Mouse (Mus musculus) layer of hippocampus, postnatal 10 days (tissue): ENCODE results near the gene Cadm3. TPM values are rescaled to one million over a fixed set of nuclear protein-coding genes. Genes with fewer than 3 reads are reported as not detected.

ENCODE experiments used
- DNase-seq, 2 experiments: peaks; one replicate each; pipeline ENCODE4 v3.0.0; 2021; ENCODE audit warnings: low spot score in 2 of 2
- long read RNA-seq: library from polyadenylated mRNA; stranded (forward); transcript quantifications from one replicate; pipeline ENCODE4 v2.0.0, GENCODE M21; 2023
- total RNA-seq, 2 experiments: library from RNA; stranded (reverse); gene quantifications; 2 replicates each; pipeline ENCODE4 v1.2.3; 2021

Gene Cadm3
- 100 to 1,000 TPM; 324 to 348 TPM for total RNA-seq
- long read RNA-seq, partial matches to known transcripts = 0 of 16 reads
- long read RNA-seq, other reads (novel, unspliced or antisense) = 16 of 16 reads

DNA sequence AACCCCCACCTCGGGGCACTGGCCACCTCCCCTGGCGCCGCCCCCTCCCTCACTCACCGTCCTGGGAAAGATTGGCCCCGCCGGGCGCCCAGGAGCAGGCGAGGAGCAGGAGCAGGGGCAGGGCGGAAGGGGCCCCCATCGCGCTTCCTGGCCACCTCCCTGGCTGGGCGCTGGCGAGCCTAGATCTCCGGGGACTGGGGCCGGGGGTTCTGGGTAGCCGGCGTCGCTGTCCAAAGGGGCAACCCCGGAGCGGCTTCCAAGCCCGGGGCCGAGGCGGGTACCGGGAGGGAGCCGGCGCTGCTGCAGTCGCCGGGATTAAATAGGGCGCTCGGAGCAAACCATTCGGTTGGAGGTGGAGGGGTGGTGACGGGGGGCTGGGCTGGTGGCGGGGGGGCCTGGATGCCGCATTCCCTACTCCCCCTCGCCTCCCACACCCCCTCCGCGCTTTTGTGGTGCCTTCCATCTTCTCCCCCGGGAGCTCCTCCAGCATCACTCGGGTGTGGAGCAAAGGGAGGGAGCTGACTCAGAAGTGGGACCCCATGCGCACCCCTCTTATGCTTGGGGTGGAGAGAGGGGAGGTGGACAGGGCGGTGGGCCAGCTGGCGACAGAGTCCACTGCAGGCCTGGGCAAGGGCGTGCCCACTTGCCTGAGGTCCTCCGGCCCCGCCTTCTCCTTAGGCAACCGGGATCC lies at the start of gene Cadm3:
Cadm3 (minus strand) TSS at position 340 of the 691 bp plus-strand sequence.
- peak; percentile 85 to 87 for DNase-seq

DNA sequence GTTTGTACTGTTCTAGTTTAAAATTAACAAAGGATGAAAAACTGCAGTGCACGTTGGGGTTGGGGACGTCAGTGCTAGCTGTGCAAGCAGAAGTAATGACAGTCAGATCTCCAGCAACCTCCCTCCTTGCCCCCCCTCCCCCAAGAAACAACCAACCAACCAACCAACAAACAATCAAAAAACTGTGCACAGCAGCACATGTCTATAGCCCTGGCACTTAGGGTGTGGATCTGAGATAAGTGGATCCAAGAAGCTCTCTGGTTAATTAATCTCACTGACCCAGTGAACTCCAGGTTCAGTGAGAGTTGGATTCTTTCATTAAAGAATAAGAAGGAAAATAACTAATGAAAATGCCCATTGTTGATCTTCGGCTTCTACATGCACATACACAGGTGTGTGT lies 47.1 kb upstream of the Cadm3 start:
- DNase-seq = no peak

DNA sequence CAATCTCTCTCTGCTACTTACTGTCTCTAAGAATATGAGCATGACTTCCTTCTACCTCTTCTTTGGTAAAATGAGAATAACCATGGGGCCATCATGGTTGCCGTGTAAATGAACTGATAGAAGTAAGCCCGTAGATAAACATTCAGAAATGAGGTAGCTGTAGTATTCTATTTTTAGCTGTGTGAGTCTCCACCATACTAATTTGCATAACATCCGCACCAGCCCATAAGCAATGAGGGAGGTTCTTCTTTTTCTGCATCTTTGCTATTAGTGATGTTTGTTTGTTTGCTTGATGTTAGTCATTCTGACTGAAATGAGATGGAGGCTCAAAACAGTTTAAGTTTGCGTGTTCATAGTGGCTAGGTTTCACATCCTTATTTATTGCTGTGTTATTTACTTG lies 44.4 kb upstream of the Cadm3 start:
- DNase-seq = no peak

DNA sequence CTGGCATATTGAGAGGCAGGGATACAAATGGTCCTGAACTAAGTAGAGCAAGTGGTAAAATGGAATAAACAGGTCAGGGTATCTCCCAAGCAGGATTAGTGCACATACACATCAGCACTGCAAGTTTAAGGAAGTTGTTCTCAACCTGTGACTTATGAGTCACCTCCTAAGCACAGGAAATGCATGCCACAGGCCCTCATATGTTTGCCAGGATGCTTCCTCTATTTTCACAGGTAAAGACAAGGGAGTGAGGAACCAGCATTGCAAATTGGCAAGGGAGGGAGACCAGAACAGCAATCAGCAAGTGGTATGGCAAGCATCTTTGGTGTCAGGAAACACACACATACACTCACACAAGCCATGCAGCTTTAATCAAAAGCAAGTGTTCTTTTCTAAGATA lies 41.6 kb upstream of the Cadm3 start:
- no peak for DNase-seq

DNA sequence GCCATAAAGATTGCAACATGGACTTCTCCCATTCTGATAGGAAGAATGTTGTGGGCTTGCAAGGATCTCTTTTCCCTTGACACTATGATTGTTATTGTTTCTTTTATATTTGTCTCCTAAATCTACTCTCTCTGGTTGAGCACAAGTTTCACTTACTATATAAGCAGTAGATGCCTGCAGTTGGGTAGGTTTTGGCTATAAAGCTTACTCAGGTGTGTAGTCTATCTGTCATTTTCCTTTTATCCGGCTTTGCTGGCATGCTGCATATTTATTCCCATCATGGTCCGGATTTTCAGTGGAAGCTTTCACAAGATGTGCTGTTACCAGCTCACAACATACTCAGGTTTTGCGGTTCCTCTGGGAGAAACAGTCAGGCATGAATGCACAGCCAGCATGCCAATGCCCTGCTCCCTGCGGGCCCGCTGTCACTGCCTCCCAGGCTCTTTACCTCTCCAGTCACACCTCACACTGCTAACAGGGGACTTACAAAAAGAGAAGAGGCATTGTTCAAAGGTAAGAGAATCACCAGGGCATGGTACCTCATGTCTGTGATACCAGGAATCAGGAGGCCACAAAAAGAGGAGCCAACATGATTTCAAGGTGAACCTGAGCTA lies 37.3 kb upstream of the Cadm3 start:
- no peak for DNase-seq

DNA sequence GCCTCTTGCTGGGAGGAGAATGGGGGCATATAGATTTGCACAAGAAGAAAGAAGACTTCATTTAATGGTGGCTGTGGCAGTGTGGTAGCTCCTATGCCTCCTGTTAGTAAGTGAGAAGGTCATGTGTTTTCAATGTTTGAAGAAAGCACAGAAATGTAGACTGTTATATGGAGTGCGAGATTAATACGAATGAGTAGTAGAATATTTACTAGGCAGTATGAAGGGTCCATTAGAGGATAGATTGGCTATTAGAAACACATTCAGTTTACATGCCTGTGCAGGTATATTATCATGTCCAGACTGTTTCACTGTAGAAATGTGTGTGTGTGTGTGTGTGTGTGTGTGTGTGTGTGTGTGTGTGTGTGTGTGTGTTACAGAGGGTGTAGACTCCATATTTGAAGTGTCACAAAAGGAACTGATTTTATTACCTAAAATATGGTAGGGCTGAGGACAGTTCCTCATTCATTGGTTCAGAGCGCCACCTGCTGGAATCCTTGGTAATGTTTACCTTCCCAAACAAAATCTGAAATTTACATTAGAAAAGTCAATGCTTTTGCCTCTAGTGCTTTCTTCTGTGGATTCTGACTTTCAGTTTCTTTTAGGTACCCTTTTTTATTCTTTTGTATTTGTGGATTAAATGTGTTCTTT lies 31.0 kb upstream of the Cadm3 start:
- DNase-seq = peak; percentile 85 to 86

DNA sequence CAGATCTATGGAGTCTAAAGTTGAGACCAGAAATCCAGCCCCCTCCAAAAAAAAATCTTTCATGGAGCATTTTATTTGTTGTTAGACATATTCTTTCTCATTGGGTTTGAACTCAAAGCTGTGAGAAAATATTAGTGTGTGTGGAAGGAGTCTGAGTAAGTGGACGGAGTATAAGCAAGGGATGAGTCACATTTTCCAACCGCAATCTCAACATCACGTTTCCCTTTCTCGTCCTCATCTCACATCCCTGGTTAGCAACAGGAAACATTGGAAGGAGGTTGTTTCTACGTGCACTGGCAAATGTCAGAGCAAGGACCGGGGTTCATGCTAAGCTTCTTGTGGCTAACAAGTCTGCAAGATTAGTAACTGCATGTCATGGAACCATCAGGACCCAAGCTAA lies 24.3 kb upstream of the Cadm3 start:
- no peak for DNase-seq

DNA sequence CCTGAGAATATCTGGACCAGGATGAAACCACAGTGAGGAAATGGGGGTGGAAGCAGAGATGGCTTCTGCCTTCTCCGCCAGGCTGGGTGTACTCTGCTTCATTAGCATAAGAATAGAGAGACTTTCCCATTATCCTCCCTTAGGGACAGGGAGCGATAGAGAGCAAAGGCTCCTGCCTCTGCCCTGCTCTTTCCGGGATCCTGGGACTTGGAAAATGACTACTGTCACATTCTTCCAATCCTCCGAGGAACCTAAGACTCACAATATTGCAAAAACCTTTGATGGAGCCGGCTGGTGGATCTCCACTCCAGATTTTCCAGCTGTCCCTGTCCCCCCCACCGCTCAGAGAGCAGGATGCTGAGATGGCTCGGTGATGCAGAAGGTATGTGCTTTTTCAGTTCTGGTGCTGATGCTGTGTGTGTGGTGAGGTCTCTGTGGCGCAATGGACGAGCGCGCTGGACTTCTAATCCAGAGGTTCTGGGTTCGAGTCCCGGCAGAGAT lies 22.5 kb upstream of the Cadm3 start:
- peak; percentile 89 to 93 for DNase-seq

DNA sequence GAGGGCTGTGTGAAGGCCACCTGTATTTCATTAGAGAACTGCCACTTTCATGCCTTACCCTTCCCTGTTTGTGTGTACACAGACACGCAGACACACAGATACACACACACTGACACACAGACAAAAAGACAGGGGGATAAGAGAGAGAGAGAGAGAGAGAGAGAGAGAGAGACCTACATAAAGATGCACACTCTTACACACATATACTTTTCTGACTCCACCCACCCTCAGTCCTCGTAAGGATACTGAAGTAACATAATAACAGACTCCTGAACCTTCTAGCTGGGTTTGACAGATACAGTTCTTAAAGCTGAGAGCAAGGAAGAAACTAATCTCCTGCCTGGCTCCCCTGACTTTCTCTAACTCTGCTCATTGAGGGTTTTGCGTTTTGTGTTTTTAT lies 21.9 kb upstream of the Cadm3 start:
- DNase-seq = no peak

DNA sequence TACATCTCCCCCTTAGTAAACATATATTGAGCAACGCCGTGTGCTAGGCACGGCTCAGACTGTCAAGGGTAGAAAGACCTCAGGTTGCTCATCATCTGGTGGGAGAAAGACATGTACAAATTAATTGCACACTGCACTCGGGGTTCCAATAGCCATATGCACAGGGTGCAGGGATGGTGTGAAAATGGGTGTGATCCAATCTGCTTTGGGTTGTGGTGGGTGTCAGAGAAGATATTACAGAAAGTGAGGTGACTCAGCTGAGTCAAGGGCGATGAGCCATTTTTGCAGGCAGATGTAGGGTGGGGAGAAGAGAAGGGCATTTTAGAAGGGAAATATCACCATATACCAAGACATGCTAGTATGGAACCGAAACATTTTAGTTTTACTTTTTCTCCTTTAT lies 13.9 kb upstream of the Cadm3 start:
- DNase-seq = no peak

DNA sequence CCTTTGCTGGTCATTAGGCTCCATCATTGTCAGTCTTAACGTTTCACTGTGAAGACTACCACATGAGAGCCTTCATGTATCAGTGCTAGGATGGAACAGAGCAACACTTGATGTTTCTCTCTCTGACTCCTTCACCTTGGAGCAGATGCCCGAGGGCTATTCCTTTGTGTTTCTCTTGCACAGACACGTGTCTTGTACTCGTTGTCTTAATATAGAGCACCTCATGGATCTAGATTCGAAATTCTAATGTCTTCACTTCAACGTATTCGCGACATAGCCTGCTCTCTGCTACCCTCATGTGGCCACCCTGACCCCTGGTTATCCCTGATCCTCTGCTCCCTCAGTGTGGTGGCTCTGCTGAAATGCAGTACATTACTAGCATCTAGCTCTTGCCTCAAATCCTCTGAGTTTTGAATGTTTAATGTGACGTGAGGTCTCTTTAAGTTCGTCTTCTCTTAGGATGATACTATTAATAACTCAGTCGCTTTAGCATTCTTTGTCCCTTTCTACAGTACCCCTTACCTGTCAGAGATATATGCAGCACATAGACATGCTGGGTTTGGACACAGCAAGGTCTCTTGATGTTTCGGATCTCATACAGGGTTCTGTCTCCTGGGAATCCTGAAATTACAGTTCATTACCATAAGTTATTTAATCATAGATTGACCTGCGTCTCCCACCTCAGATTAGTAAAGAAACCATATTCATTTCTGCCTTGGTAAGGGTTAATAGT lies 10.1 kb upstream of the Cadm3 start:
- DNase-seq = peak; percentile 85

DNA sequence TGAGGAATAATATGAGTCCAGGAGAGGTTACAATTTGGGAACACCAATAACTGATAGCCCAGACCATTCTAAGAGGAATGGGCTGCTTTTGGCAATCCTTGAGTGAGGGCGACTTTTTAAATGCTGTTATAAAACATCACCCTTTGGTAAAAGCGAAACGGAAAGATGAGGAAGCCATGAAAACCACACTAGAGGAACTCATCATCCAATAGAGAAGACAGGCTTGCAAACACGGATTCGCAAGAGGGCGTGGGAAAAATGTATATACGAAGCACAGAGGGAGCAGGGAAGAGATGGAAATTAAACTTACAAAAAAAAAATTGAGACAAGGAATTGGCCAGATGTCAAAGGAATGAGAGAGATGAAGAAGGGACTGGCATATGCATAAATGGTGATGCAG lies 6.5 kb upstream of the Cadm3 start:
- DNase-seq = no peak

DNA sequence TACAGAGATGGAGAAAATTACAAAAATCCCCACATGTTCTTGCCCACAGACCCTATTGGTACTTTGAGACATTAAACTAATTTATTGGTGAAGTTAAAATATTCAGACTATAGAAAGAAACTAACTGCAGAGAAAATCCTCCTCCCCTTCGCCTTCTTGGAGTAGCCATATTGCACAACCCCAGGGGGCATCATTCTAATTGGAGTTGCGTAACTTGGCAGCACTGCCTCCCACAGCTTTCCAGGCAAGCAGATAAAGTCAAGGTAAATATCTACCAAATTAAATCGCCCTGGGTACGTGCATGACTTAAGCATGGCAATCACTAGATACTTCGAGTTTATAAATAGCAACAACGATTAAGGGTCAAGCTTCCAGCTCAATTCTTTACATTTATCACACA lies 4.1 kb upstream of the Cadm3 start:
- DNase-seq = no peak

DNA sequence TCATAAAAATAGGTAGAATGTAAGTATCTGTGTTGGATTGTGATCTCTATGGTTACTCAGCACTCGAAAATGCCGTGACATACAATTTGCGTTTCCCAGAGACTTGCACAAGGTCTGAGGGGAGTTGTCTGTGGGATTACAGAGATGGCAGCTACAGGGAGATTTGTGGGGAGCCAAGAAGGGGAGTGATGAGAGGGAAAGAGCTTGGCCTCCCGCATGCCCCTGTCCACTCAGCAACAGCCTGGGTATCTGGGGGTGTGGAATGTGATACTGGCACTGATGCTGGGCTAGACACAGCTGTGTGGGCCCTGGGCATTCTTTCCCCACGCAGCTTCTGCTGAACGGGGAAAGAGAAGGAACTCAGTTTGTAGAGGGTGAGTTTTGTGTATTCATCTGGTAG lies 3.0 kb upstream of the Cadm3 start:
- no peak for DNase-seq

DNA sequence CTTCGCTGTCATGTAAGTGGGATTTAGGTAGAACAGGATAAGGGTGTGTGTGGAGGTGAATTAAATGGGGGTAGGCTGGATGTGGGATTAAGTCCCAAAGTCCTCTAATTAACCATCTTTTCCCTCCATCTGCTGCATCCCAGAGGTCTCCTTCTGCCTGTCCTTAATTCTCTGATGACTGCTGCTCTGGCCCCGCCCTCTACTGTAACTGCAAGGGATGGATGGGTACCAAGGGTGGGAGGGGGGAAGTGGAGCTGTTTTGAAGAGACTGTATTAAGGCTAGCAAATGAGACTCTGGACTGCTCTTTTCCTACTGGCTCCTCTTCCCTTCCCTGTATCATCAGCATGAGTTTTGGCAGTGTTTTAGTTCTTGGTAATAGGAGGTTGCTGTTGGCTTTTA lies 2.1 kb upstream of the Cadm3 start:
- no peak for DNase-seq

DNA sequence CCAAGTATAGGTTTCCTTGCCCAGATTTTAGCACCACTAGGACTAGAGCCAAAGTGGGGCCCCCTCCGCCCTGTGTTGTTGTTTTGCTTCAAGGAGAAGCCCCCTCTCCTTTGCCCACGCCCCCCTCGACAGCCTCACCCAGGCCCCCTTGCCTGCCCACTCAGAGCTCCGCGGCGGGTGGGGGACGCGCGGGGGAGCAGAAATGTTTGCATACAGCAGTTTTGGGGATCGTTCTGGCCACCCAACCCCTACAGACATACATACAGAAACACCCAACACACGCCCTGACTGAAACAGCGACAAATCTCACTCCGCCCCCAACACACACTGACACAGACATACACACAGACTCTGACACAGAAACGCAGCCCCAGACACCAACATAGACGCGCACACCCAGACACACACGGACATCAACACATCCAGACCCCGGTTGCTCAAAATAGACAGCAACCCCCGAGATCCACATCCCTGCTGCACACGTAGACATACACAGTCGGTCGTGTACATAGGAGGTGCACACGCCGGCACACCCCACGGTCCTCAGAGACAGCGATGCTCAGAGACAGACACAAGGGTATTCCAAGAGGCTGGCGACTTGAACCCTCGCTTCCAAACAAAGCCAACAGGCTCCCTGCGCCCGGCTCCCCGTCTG lies 667 bp downstream of the Cadm3 start:
- DNase-seq = peak; percentile 28 to 50

DNA sequence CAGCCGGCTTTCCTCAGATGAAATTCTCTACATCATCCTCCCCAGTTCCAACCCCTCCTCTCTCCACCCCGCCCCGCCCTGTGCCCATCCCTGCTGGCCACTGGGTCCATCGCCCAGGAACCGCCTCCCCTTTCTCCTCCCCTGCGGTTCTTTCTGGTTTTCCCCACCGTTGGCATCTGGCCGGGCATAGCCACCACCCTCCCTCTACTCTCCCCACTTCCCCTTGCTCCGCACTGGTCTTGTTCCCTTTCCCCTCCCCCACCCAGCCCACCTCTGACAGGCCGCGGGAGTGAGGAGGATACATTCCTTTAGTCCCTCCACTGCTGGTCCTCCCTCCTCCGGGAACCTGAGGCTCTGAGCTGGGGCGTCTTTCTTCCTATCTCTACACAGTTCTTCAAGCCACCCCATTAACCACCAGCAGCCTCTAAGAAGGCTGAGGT lies 1.5 kb downstream of the Cadm3 start:
- DNase-seq = no peak

DNA sequence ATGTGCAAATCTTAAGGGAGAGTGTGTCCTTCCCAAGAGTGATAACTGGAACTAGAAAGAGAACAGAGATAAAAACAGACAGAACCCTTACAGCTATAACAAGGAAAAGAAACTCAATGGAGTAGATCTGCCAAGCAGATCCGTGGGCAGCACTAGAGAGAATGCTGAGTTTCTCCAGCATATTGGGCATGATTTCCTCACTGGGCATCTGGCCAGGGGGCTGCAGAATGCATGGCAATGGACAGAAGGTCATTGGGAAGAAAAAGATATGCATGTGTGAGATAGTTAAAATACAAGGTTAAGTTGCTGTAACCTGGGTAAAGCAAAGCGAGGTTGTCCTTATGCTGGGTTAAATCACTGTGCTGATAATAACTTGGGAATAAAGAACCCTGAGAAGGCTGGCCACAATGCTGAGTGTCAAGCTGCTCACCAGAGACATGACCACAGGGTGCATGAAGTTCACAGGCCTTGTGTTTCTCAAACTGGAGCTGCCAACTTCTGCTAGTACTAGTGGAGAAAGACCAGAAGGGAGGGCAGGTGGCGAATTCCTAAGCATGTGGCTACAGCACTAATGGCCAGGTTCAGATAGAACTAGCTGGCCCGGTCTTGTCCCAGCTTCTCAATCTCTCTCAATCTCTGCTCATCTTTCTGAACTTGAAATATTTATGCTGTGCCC lies 3.2 kb downstream of the Cadm3 start:
- no peak for DNase-seq

DNA sequence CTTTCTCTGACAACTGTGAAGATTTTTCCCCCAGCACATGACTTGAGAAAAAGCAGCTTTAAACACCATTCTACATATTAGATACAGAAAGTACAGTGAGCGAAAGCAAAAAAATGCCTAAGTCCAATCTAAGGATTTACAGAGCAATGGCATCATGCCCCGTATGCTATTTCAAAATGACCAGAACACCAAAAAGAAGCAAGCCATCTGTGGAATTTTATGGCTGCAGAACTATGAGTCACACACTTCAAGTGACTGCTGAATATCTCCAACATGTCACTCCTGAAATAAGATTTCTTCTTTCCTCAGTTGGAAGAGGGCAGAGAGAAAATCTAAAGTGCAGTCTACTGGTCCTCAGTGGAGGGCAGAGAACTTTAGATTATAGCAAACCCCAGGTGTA lies 4.1 kb downstream of the Cadm3 start:
- DNase-seq = no peak

DNA sequence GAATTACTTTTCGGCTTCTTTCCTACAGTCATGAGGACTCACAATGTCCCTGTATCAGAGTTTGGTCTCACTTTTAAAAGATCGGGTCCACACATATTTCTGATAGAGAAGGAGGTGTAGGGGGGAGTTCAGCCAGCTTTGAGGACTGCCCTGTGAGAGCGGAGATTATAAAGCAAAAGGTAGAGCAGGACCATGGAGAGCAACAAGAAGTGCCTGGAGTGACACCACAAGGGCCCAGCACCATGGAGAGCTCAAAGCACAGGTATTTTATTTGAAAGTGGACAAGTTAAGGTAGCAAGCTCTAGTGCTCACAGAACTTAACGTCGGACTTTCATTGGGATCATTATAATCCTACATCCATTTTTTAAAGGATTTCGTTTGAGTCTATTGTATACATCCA lies 5.8 kb downstream of the Cadm3 start:
- DNase-seq = no peak
